Mouse (Mus musculus) lung, postnatal 0 days (tissue): ENCODE data around the gene Stradb.

Experiments used
- CTCF ChIP-seq: IDR thresholded peaks from 2 replicates; pipeline ENCODE4 v1.5.1; 2016; ENCODE audit warnings: antibody characterized with exemption, mild to moderate bottlenecking
- EP300 ChIP-seq: IDR thresholded peaks from 2 replicates; pipeline ENCODE4 v1.6.1; 2016; ENCODE audit warnings: antibody characterized with exemption, mild to moderate bottlenecking, control low read depth

DNA sequence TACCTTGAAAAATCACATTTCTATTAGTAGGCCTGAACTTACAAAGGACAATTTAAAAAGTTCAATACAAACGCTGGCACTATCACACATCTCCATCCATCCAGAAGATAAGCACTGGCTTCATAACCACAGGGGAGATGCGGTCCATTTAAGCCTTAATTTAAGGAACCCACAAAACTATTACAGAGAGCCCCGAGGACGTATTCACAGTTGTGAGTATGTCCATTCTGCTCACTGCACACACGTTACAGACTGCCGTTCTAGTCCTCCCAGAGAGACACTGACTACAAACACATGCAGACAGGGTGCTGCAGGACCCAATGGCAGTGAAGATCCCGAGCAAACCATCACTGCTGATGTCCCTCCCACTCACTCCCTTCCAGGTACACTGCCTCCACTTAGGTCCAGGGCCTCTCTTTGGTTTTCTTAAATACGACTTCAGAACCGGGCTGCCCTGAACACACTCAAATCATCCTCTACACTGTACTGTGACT, 35.7 kb upstream of the Stradb start:
- TF ChIP-seq CTCF (no peak), EP300 (no peak)
